Mouse (Mus musculus): ENCODE data around the gene Tut1. TPM values are rescaled to one million over a fixed set of nuclear protein-coding genes. Genes with fewer than 3 reads are reported as not detected.

Tut1 gene
- 34.0 and 34.2 TPM in 2 replicates for polyA plus RNA-seq (2016; fragmentation: Nextera tagmentation; extraction: Ambion mirVana)

DNA sequence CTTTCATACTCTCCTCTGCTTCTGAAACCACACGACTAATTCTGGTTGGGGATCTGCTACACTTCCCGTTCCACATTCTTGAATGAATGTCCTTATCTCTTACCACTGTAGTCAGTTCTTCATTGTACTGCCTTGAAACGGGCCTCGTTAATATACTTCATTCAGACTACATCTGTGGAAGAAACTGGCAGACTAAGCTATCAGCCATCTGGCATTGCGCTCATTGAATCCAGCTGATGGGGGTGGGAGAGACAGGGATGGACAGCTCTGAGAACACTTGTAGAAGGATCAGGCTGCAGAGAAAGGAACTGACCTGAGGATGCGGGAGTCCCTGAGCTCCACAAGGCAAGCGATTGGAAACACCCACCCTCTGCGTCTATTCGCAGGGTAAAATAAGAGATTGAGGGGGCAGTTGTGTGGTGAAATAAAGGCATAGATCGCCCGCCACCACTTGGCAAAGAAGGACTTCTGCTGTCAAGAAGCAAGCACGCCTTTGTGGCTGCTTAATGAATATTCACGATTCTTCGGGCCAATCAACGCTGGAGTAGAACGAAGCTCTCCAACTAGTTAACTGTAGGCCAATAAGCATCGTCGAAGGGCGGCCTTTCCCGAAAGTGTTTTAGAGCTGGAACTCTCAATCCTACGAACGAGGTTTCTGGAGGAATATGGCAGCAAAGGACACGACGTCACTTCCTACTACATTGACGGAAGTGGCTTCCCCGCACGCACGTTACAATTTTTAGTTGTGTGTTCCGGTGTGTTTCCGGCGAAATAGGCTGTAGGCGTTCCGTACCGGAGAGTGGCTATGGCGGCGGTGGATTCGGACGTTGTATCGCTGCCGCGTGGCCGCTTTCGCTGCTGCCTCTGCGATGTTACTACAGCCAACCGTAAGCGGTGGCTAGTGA, at the start of gene Tut1:
Tut1 (plus strand) TSS at position 713 of the 905 bp plus-strand sequence.
- Histone ChIP-seq H3K4me1 (peaks cover 32% of the 10 kb centered on the region), H3K9me3 (no peaks in the 10 kb centered on the region), H3K4me2 (replicated peaks) (peak within 1 kb of the TSS; percentile 94), H3K4me3 (peak within 1 kb of the TSS; percentile 85), H3K27ac (replicated peaks) (peak within 1 kb of the TSS; percentile 91), H3K36me3 (peaks cover 68% of the 10 kb centered on the region), H3K9ac (replicated peaks) (peak within 1 kb of the TSS; percentile 63), H3K27me3 (no peaks in the 10 kb centered on the region)
- ATAC-seq (ENCODE audit: low FRiP score, low read depth) = peak; percentile 96
- WGBS = 4% methylated on average over 46 of the region's 46 CpGs

- ATAC-seq (ENCODE audit: low FRiP score, low read depth) = no peak
- no peak overlapping the region for H3K4me3 ChIP-seq
- H3K9me3 ChIP-seq = no peaks in the 10 kb centered on the region
- H3K27me3 ChIP-seq = no peaks in the 10 kb centered on the region
- H3K36me3 ChIP-seq = peaks cover 96% of the 10 kb centered on the region
- 91% methylated on average over 6 of the region's 6 CpGs for WGBS
- no peak overlapping the region for H3K4me2 ChIP-seq (replicated peaks)
- H3K27ac ChIP-seq (replicated peaks) = no peak overlapping the region
- H3K4me1 ChIP-seq = no peaks in the 10 kb centered on the region
- H3K9ac ChIP-seq (replicated peaks) = no peak overlapping the region
Observed at GRCm38 (mm10) chr19:8908531-8908930, 45.1 kb upstream of the Tut1 start.

DNA sequence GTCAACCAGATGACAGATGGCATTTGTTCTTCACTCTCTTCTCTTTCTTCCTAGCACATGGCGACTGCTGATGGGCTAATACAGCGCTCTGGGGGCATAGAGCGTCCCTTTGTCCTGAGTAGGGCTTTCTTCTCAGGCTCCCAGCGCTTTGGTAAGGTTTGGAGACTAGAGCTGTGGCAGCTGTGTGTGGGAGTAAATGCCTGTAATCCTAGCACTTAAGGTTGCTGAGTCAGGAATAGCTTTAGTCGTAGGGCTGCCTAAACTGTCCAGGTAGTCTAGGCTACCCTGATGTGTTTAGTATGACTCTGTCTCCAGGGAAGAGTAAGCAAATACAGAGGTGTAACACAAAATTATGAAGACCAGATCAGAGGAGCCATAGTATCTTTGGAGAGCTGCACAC, 41.8 kb upstream of the Tut1 start:
- H3K9ac ChIP-seq (replicated peaks) = peak overlapping the region; percentile 11; the same call in 1 of the 2 replicates
- peaks cover 100% of the 10 kb centered on the region for H3K36me3 ChIP-seq
- no peak overlapping the region for H3K27ac ChIP-seq (replicated peaks)
- no peak overlapping the region for H3K4me3 ChIP-seq
- no peaks in the 10 kb centered on the region for H3K9me3 ChIP-seq
- no peak overlapping the region for H3K4me2 ChIP-seq (replicated peaks)
- H3K4me1 ChIP-seq = no peaks in the 10 kb centered on the region
- no peak for ATAC-seq (ENCODE audit: low FRiP score, low read depth)
- WGBS = 97% methylated on average over 5 of the region's 5 CpGs
- H3K27me3 ChIP-seq = no peaks in the 10 kb centered on the region

GRCm38 (mm10) chr19:8914212-8914611, 39.4 kb upstream of the Tut1 start:
- no peaks in the 10 kb centered on the region for H3K4me1 ChIP-seq
- no peak overlapping the region for H3K4me3 ChIP-seq
- peaks cover 80% of the 10 kb centered on the region for H3K36me3 ChIP-seq
- WGBS = 98% methylated on average over 3 of the region's 3 CpGs
- H3K27ac ChIP-seq (replicated peaks) = no peak overlapping the region
- H3K27me3 ChIP-seq = no peaks in the 10 kb centered on the region
- ATAC-seq (ENCODE audit: low FRiP score, low read depth) = no peak
- no peaks in the 10 kb centered on the region for H3K9me3 ChIP-seq
- H3K9ac ChIP-seq (replicated peaks) = no peak overlapping the region
- no peak overlapping the region for H3K4me2 ChIP-seq (replicated peaks)

GRCm38 (mm10) chr19:8919000-8919399, 34.6 kb upstream of the Tut1 start:
- ATAC-seq (ENCODE audit: low FRiP score, low read depth) = no peak
- H3K9ac ChIP-seq (replicated peaks) = no peak overlapping the region
- peaks cover 9% of the 10 kb centered on the region for H3K4me1 ChIP-seq
- WGBS = 93% methylated on average over 3 of the region's 3 CpGs
- H3K36me3 ChIP-seq = peaks cover 35% of the 10 kb centered on the region
- H3K4me3 ChIP-seq = no peak overlapping the region
- no peak overlapping the region for H3K27ac ChIP-seq (replicated peaks)
- H3K4me2 ChIP-seq (replicated peaks) = no peak overlapping the region
- no peaks in the 10 kb centered on the region for H3K9me3 ChIP-seq
- no peaks in the 10 kb centered on the region for H3K27me3 ChIP-seq

GRCm38 (mm10) chr19:8919684-8920072, 34.0 kb upstream of the Tut1 start:
- Histone ChIP-seq H3K9ac (replicated peaks) (no peak overlapping the region), H3K4me2 (replicated peaks) (peak overlapping the region; percentile 77), H3K4me3 (peak overlapping the region; percentile 86; the same call in 1 of the 2 replicates), H3K4me1 (peaks cover 9% of the 10 kb centered on the region), H3K9me3 (no peaks in the 10 kb centered on the region), H3K36me3 (peaks cover 28% of the 10 kb centered on the region), H3K27ac (replicated peaks) (peak overlapping the region; percentile 79; the same call in 1 of the 2 replicates), H3K27me3 (no peaks in the 10 kb centered on the region)
- no peak for ATAC-seq (ENCODE audit: low FRiP score, low read depth)
- WGBS = 75% methylated on average over 6 of the region's 6 CpGs

- Histone ChIP-seq H3K9me3 (no peaks in the 10 kb centered on the region), H3K4me2 (replicated peaks) (peak within 1 kb of the TSS; percentile 77), H3K27ac (replicated peaks) (peak within 1 kb of the TSS; percentile 79), H3K27me3 (no peaks in the 10 kb centered on the region), H3K36me3 (peaks cover 25% of the 10 kb centered on the region), H3K4me3 (peak within 1 kb of the TSS; percentile 86), H3K9ac (replicated peaks) (peak within 1 kb of the TSS; percentile 84), H3K4me1 (peaks cover 9% of the 10 kb centered on the region)
- WGBS = 4% methylated on average over 42 of the region's 50 CpGs
- ATAC-seq (ENCODE audit: low FRiP score, low read depth) = peak; percentile 98
Observed at GRCm38 (mm10) chr19:8920073-8920736, 33.4 kb upstream of the Tut1 start, which contains the start of gene B3gat3. B3gat3 (plus strand) TSS chr19:8920374.

GRCm38 (mm10) chr19:8920836-8921291, 32.8 kb upstream of the Tut1 start:
- 3% methylated on average over 6 of the region's 6 CpGs for WGBS

DNA sequence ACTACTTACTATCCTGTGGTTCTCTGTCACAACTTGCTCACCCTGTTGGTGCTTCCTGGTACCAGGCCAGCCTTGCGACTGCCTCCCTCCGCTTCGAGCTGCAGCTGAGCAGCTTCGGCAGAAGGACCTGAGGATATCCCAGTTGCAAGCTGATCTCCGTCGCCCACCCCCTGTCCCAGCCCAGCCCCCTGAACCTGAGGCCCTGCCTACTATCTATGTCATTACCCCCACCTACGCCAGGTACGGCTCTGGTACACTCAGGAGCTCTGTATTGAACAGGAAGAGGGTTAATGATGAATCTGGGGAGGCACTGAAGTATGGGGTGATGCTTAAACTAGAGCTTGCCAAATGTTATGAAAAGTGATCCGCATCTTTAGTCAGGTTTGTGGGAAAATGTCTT, 31.9 kb upstream of the Tut1 start:
- 85% methylated on average over 9 of the region's 9 CpGs for WGBS
- Histone ChIP-seq H3K9ac (replicated peaks) (no peak overlapping the region), H3K4me1 (peaks cover 9% of the 10 kb centered on the region), H3K27ac (replicated peaks) (no peak overlapping the region), H3K4me2 (replicated peaks) (peak overlapping the region; percentile 77), H3K9me3 (no peaks in the 10 kb centered on the region), H3K36me3 (peaks cover 25% of the 10 kb centered on the region), H3K4me3 (0 out of 2 replicates have a peak overlapping the region, but pooled peaks have one; percentile 86), H3K27me3 (no peaks in the 10 kb centered on the region)
- no peak for ATAC-seq (ENCODE audit: low FRiP score, low read depth)

More at GRCm38 (mm10) chr19:8920836-8921291, 32.8 kb upstream of the Tut1 start:
- H3K27me3 ChIP-seq = no peaks in the 10 kb centered on the region
- H3K36me3 ChIP-seq = peaks cover 25% of the 10 kb centered on the region
- peak overlapping the region; percentile 86 for H3K4me3 ChIP-seq
- H3K9me3 ChIP-seq = no peaks in the 10 kb centered on the region
- H3K9ac ChIP-seq (replicated peaks) = peak overlapping the region; percentile 84
- H3K4me2 ChIP-seq (replicated peaks) = peak overlapping the region; percentile 77
- peaks cover 9% of the 10 kb centered on the region for H3K4me1 ChIP-seq
- H3K27ac ChIP-seq (replicated peaks) = peak overlapping the region; percentile 79
- peak; percentile 52; the same call in 1 of the 2 replicates for ATAC-seq (ENCODE audit: low FRiP score, low read depth)

- Histone ChIP-seq H3K4me2 (replicated peaks) (no peak overlapping the region), H3K9me3 (no peaks in the 10 kb centered on the region), H3K27ac (replicated peaks) (no peak overlapping the region), H3K4me1 (peaks cover 21% of the 10 kb centered on the region), H3K27me3 (peaks cover 16% of the 10 kb centered on the region), H3K36me3 (peaks cover 32% of the 10 kb centered on the region), H3K9ac (replicated peaks) (no peak overlapping the region), H3K4me3 (no peak overlapping the region)
- 94% methylated on average over 2 of the region's 2 CpGs for WGBS
- no peak for ATAC-seq (ENCODE audit: low FRiP score, low read depth)
Observed at GRCm38 (mm10) chr19:8926766-8927165, 26.9 kb upstream of the Tut1 start.

DNA sequence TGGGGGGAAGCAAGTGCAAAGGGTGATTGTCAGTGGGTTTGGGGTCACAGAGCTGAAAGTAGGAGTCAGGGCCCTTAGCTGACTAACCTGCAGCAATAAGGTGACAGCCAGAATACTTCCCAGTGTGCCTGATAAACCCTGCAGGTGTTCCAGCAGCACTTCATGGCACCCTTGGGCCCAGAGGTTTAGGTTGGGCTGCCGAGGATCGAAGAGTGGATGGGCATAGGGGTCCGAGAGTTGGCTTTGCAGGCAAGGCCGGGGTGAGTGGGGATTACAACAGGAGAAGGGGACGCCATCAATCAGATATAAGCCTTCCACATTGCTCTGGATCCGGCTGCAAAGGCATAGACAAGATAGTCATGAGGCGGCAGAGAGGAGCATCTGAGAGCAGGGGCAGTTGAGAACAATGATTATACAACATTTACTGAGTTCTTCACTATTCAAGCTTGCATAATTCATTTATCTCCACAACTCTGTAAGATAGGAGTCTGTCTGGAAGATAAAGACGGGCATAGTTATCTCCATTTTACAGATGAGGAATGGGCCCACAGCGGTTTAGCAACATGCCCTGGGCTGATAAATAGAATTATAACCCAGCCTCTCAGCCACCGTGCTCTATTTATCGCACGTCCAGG, 25.6 kb upstream of the Tut1 start:
- Histone ChIP-seq H3K9me3 (no peaks in the 10 kb centered on the region), H3K4me1 (peaks cover 19% of the 10 kb centered on the region), H3K4me2 (replicated peaks) (no peak overlapping the region), H3K27ac (replicated peaks) (0 out of 2 replicates have a peak overlapping the region, but pooled peaks have one; percentile 46), H3K4me3 (no peak overlapping the region), H3K36me3 (peaks cover 31% of the 10 kb centered on the region), H3K27me3 (peaks cover 16% of the 10 kb centered on the region), H3K9ac (replicated peaks) (0 out of 2 replicates have a peak overlapping the region, but pooled peaks have one; percentile 20)
- no peak for ATAC-seq (ENCODE audit: low FRiP score, low read depth)
- 90% methylated on average over 12 of the region's 12 CpGs for WGBS
